Mouse (Mus musculus): Measurements from ENCODE around the gene Lypd1.

- TF ChIP-seq CTCF (IDR thresholded peaks at IDR 0.05; ENCODE audit: extremely low read depth, insufficient read length, insufficient replicate concordance, low read depth, low read length) (no peak), POLR2A (IDR thresholded peaks at IDR 0.05; ENCODE audit: low read depth, low read length) (no peak)
Measured at GRCm38 (mm10) chr1:125945136-125945535, 32.2 kb upstream of the Lypd1 start.
